Mouse (Mus musculus): ENCODE data around the gene Tnpo1.

DNA sequence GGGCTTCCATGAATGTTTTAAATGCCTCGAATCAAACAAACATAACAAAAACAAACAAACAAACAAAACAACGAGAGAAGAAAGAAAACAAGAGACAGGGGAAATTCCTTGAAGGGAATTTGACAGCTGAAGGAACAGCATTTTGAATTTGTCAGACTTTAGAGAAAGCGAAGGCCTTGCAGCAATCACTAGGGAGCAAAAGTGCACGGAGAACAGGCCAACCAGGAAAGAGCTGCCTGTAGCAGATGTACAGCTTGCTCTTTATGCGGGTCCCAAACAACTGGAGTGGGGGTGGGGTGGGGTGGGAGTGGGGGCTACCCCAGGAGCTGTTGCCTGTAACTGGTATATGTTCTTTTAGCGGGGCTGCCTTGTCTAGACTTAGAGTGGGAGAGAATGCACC is 16.2 kb upstream of the Tnpo1 start:
- TF ChIP-seq CTCF (IDR thresholded peaks at IDR 0.05; ENCODE audit: borderline replicate concordance, extremely low read depth, insufficient read depth, insufficient read length) = no peak
- no peak for TF ChIP-seq POLR2A (IDR thresholded peaks at IDR 0.05; ENCODE audit: borderline replicate concordance, extremely low read depth, insufficient read depth, insufficient read length, poor library complexity, severe bottlenecking)
